Mouse (Mus musculus): Measurements from ENCODE around the gene Gsto2.

DNA sequence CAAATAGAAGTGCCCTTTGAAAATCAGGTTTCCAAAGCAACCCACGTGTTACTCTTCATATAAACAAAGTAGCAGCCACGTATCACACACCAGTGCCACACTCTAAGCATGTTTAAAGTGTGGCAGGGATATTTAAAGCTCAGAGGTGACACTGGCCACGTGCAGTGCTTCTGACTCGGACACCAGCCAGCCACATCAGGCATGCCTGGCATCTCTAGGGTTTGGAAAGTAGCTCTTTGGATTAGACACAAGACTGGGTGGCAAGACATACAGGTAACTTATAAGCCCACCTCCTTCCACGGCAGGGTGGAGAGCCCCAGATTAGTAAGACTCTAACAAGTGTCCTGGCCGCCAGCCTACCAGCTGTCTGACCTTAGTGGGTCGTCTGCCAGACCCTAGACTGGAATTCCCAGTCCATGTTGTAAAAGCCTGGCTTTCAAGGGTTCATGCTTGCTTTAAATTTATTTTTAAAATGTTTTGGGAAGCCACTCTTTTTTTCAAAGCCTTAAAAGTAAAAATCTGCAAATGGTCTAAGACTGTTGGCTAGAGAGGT is 19.9 kb downstream of the Gsto2 start:
- TF ChIP-seq TAL1 (IDR thresholded peaks at IDR 0.05; ENCODE audit: low read length): no peak
- TF ChIP-seq GATA1 (IDR thresholded peaks at IDR 0.05; ENCODE audit: low read length): no peak

Measured in erythroblast, embryonic 14.5 days (primary cell).